Mouse (Mus musculus): Measurements from ENCODE around the gene Dpp6. TPM values are rescaled to one million over a fixed set of nuclear protein-coding genes. Genes with fewer than 3 reads are reported as not detected.
A peak's percentile ranks its signal among the peaks of the same experiment; 100 is the strongest.

Dpp6 gene
- polyA plus RNA-seq, 1 experiment from 2014 or later: 7.1 TPM

DNA sequence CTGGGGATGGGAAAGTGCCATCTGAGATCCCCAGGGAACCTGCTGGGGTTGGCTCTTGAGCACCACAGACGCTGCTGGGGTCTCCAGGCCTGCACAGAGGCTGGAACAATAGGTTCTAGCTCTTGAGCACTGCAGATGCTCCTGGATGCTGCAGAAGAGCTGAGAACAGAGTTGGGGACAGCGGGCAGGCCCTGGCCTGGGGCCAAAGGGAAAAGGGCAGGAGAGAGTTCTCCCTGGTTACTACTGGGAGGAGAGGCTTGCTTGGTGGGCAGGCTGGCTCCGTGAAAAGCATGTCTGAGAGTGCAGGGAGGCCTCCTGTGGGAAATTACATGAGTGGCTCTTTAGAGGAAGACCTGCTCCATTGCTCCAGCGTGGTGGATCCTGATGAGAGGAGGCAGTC is 432.9 kb downstream of the Dpp6 start:
- DNase-seq (ENCODE audit: low spot score) (no peak), ATAC-seq (replicated peaks; ENCODE audit: low FRiP score) (no peak)
- no peak overlapping the region for H3K4me2 ChIP-seq (ENCODE audit: low read depth, low read length, severe bottlenecking)
- no peaks in the 10 kb centered on the region for H3K4me1 ChIP-seq (replicated peaks; ENCODE audit: control insufficient read depth, insufficient read depth, low read length)
- H3K27ac ChIP-seq (ENCODE audit: low read depth, low read length): no peak overlapping the region
- WGBS: 75% methylated on average over 4 of the region's 4 CpGs
- H3K36me3 ChIP-seq (ENCODE audit: control insufficient read depth, insufficient read depth, low read length): no peaks in the 10 kb centered on the region
- H3K9me3 ChIP-seq (ENCODE audit: control insufficient read depth, low read length): peaks cover 3% of the 10 kb centered on the region
- no peak overlapping the region for H3K4me3 ChIP-seq (ENCODE audit: low read depth, low read length)
- H3K27me3 ChIP-seq (ENCODE audit: control insufficient read depth, insufficient read depth, low read length): no peaks in the 10 kb centered on the region
- H3K9ac ChIP-seq (ENCODE audit: low read length): no peak overlapping the region

DNA sequence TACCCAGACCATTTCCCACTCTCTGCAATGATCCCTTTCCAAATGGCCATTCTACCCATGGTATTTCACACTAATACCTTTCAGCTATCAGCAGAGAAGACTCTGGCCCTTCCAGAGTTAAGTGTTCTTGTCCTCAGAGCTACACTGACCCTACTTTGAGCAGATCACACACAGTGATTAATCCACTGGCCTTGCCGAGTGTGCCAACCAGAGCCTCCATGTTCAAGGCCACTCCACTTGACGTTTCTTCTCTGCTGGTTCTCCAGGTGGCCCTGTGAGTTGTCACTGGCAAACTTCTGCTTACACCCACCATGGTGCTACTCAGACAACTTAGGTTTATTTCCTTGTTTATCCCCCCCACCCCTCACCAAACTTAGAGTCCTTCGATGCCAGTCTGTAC is 433.9 kb downstream of the Dpp6 start:
- Histone ChIP-seq H3K9ac (ENCODE audit: low read length) (no peak overlapping the region), H3K27me3 (ENCODE audit: control insufficient read depth, insufficient read depth, low read length) (no peaks in the 10 kb centered on the region), H3K27ac (ENCODE audit: low read depth, low read length) (no peak overlapping the region), H3K9me3 (ENCODE audit: control insufficient read depth, low read length) (peaks cover 3% of the 10 kb centered on the region), H3K4me3 (ENCODE audit: low read depth, low read length) (no peak overlapping the region), H3K36me3 (ENCODE audit: control insufficient read depth, insufficient read depth, low read length) (no peaks in the 10 kb centered on the region), H3K4me1 (replicated peaks; ENCODE audit: control insufficient read depth, insufficient read depth, low read length) (no peaks in the 10 kb centered on the region), H3K4me2 (ENCODE audit: low read depth, low read length, severe bottlenecking) (no peak overlapping the region)
- WGBS: 91% methylated on average over 3 of the region's 3 CpGs
- DNase-seq (ENCODE audit: low spot score) (no peak), ATAC-seq (replicated peaks; ENCODE audit: low FRiP score) (no peak)

- DNase-seq (ENCODE audit: low spot score): no peak
- H3K4me2 ChIP-seq (ENCODE audit: low read depth, low read length, severe bottlenecking): no peak overlapping the region
- H3K9me3 ChIP-seq (ENCODE audit: control insufficient read depth, low read length): peaks cover 3% of the 10 kb centered on the region
- H3K27me3 ChIP-seq (ENCODE audit: control insufficient read depth, insufficient read depth, low read length): no peaks in the 10 kb centered on the region
- no peak overlapping the region for H3K4me3 ChIP-seq (ENCODE audit: low read depth, low read length)
- no peaks in the 10 kb centered on the region for H3K36me3 ChIP-seq (ENCODE audit: control insufficient read depth, insufficient read depth, low read length)
- ATAC-seq (replicated peaks; ENCODE audit: low FRiP score): no peak
- H3K4me1 ChIP-seq (replicated peaks; ENCODE audit: control insufficient read depth, insufficient read depth, low read length): no peaks in the 10 kb centered on the region
- no peak overlapping the region for H3K9ac ChIP-seq (ENCODE audit: low read length)
- H3K27ac ChIP-seq (ENCODE audit: low read depth, low read length): no peak overlapping the region
These were observed 434.4 kb downstream of the Dpp6 start for GRCm38 (mm10) chr5:27251361-27251760.

- 98% methylated on average over 2 of the region's 2 CpGs for WGBS
- Histone ChIP-seq H3K27ac (ENCODE audit: low read depth, low read length) (no peak overlapping the region), H3K4me2 (ENCODE audit: low read depth, low read length, severe bottlenecking) (no peak overlapping the region), H3K36me3 (ENCODE audit: control insufficient read depth, insufficient read depth, low read length) (no peaks in the 10 kb centered on the region), H3K4me1 (replicated peaks; ENCODE audit: control insufficient read depth, insufficient read depth, low read length) (no peaks in the 10 kb centered on the region), H3K9ac (ENCODE audit: low read length) (no peak overlapping the region), H3K4me3 (ENCODE audit: low read depth, low read length) (no peak overlapping the region), H3K27me3 (ENCODE audit: control insufficient read depth, insufficient read depth, low read length) (no peaks in the 10 kb centered on the region), H3K9me3 (ENCODE audit: control insufficient read depth, low read length) (peaks cover 3% of the 10 kb centered on the region)
- no peak for ATAC-seq (replicated peaks; ENCODE audit: low FRiP score)
- DNase-seq (ENCODE audit: low spot score): no peak
These were observed 438.2 kb downstream of the Dpp6 start for GRCm38 (mm10) chr5:27255247-27255646.

- DNase-seq (ENCODE audit: low spot score): no peak
- H3K27ac ChIP-seq (ENCODE audit: low read depth, low read length): no peak overlapping the region
- ATAC-seq (replicated peaks; ENCODE audit: low FRiP score): no peak
- no peaks in the 10 kb centered on the region for H3K36me3 ChIP-seq (ENCODE audit: control insufficient read depth, insufficient read depth, low read length)
- H3K4me1 ChIP-seq (replicated peaks; ENCODE audit: control insufficient read depth, insufficient read depth, low read length): peaks cover 4% of the 10 kb centered on the region
- H3K9me3 ChIP-seq (ENCODE audit: control insufficient read depth, low read length): peaks cover 3% of the 10 kb centered on the region
- H3K4me3 ChIP-seq (ENCODE audit: low read depth, low read length): no peak overlapping the region
- H3K27me3 ChIP-seq (ENCODE audit: control insufficient read depth, insufficient read depth, low read length): no peaks in the 10 kb centered on the region
- no peak overlapping the region for H3K9ac ChIP-seq (ENCODE audit: low read length)
- WGBS: 86% methylated on average over 3 of the region's 3 CpGs
- H3K4me2 ChIP-seq (ENCODE audit: low read depth, low read length, severe bottlenecking): no peak overlapping the region
These were observed 441.6 kb downstream of the Dpp6 start for GRCm38 (mm10) chr5:27258636-27259035.

- H3K36me3 ChIP-seq (ENCODE audit: control insufficient read depth, insufficient read depth, low read length): no peaks in the 10 kb centered on the region
- 4% methylated on average over 27 of the region's 27 CpGs for WGBS
- ATAC-seq (replicated peaks; ENCODE audit: low FRiP score) (peak; percentile 94), DNase-seq (ENCODE audit: low spot score) (peak; percentile 88)
- H3K27ac ChIP-seq (ENCODE audit: low read depth, low read length): no peak overlapping the region
- peaks cover 4% of the 10 kb centered on the region for H3K4me1 ChIP-seq (replicated peaks; ENCODE audit: control insufficient read depth, insufficient read depth, low read length)
- peak overlapping the region; percentile 54 for H3K4me2 ChIP-seq (ENCODE audit: low read depth, low read length, severe bottlenecking)
- peak overlapping the region; percentile 63 for H3K9ac ChIP-seq (ENCODE audit: low read length)
- H3K9me3 ChIP-seq (ENCODE audit: control insufficient read depth, low read length): no peaks in the 10 kb centered on the region
- no peaks in the 10 kb centered on the region for H3K27me3 ChIP-seq (ENCODE audit: control insufficient read depth, insufficient read depth, low read length)
- peak overlapping the region; percentile 29 for H3K4me3 ChIP-seq (ENCODE audit: low read depth, low read length)
These were observed 445.0 kb downstream of the Dpp6 start for GRCm38 (mm10) chr5:27261746-27262727.

DNA sequence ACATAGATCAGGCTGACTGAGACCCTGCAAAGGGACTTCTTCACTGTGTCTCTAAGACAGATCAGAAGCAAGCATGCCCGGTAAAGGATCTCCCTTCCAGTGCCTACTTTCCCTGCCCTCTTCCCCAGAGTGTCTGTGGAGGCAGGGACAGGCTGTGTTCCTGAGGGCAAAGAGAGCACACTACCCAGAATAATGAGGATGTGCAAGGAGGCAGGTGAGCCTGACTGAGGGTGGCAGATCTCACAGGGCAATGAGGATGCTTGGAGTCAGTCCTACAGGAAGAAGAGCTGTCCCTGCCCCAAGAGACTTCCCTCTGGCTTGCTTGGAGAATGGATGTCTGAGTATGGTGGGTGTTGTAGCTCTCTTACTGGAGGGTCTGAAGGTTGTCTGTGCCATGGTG is 445.7 kb downstream of the Dpp6 start:
- peaks cover 4% of the 10 kb centered on the region for H3K4me1 ChIP-seq (replicated peaks; ENCODE audit: control insufficient read depth, insufficient read depth, low read length)
- WGBS: 47% methylated on average over 1 of the region's 1 CpGs
- no peaks in the 10 kb centered on the region for H3K36me3 ChIP-seq (ENCODE audit: control insufficient read depth, insufficient read depth, low read length)
- no peaks in the 10 kb centered on the region for H3K9me3 ChIP-seq (ENCODE audit: control insufficient read depth, low read length)
- DNase-seq (ENCODE audit: low spot score) (no peak), ATAC-seq (replicated peaks; ENCODE audit: low FRiP score) (no peak)
- H3K4me3 ChIP-seq (ENCODE audit: low read depth, low read length): peak overlapping the region; percentile 29
- H3K27ac ChIP-seq (ENCODE audit: low read depth, low read length): no peak overlapping the region
- H3K9ac ChIP-seq (ENCODE audit: low read length): peak overlapping the region; percentile 39
- no peaks in the 10 kb centered on the region for H3K27me3 ChIP-seq (ENCODE audit: control insufficient read depth, insufficient read depth, low read length)
- peak overlapping the region; percentile 54 for H3K4me2 ChIP-seq (ENCODE audit: low read depth, low read length, severe bottlenecking)

GRCm38 (mm10) chr5:27265281-27265680 is 448.3 kb downstream of the Dpp6 start:
- Histone ChIP-seq H3K9me3 (ENCODE audit: control insufficient read depth, low read length) (no peaks in the 10 kb centered on the region), H3K27ac (ENCODE audit: low read depth, low read length) (no peak overlapping the region), H3K36me3 (ENCODE audit: control insufficient read depth, insufficient read depth, low read length) (no peaks in the 10 kb centered on the region), H3K27me3 (ENCODE audit: control insufficient read depth, insufficient read depth, low read length) (no peaks in the 10 kb centered on the region), H3K4me2 (ENCODE audit: low read depth, low read length, severe bottlenecking) (no peak overlapping the region), H3K4me3 (ENCODE audit: low read depth, low read length) (no peak overlapping the region), H3K4me1 (replicated peaks; ENCODE audit: control insufficient read depth, insufficient read depth, low read length) (peaks cover 4% of the 10 kb centered on the region), H3K9ac (ENCODE audit: low read length) (no peak overlapping the region)
- WGBS: 94% methylated on average over 3 of the region's 3 CpGs
- no peak for ATAC-seq (replicated peaks; ENCODE audit: low FRiP score)
- DNase-seq (ENCODE audit: low spot score): no peak

- no peak for ATAC-seq (replicated peaks; ENCODE audit: low FRiP score)
- 85% methylated on average over 4 of the region's 4 CpGs for WGBS
These were observed 454.3 kb downstream of the Dpp6 start for GRCm38 (mm10) chr5:27271336-27271735.

More at GRCm38 (mm10) chr5:27271336-27271735, 454.3 kb downstream of the Dpp6 start:
- H3K9me3 ChIP-seq (ENCODE audit: control insufficient read depth, low read length): no peaks in the 10 kb centered on the region
- no peaks in the 10 kb centered on the region for H3K4me1 ChIP-seq (replicated peaks; ENCODE audit: control insufficient read depth, insufficient read depth, low read length)
- H3K4me2 ChIP-seq (ENCODE audit: low read depth, low read length, severe bottlenecking): no peak overlapping the region
- no peaks in the 10 kb centered on the region for H3K36me3 ChIP-seq (ENCODE audit: control insufficient read depth, insufficient read depth, low read length)
- no peaks in the 10 kb centered on the region for H3K27me3 ChIP-seq (ENCODE audit: control insufficient read depth, insufficient read depth, low read length)
- DNase-seq (ENCODE audit: low spot score): no peak
- no peak overlapping the region for H3K27ac ChIP-seq (ENCODE audit: low read depth, low read length)
- no peak overlapping the region for H3K4me3 ChIP-seq (ENCODE audit: low read depth, low read length)
- no peak overlapping the region for H3K9ac ChIP-seq (ENCODE audit: low read length)

Data from forebrain, embryonic 11.5 days (tissue).